Mouse (Mus musculus): ENCODE data around the gene Dcaf10.
"Not testable (repeated sequence)": the region's sequence is repeated elsewhere in the genome, so short reads cannot be mapped to it uniquely, and the experiment has no call there.

Dcaf10 gene

DNA sequence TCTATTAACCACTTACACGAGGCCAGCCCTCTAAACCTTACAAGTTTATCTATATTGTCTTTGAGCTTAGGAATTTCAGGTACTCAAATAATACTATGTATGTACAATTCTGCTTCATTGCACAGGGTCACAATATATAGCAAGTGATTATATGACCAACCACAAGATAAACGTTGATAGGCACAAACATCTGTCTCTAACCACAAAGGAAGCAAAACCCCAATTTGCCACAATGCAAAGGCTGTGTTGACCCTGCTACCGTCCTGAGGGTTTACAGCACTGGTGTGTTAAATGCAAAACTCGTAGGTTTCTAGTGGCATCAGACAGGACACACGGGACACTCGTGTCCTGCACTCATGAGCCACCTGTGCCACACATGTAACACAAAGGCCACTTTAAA is 54.3 kb downstream of the Dcaf10 start:
- DNase-seq, result not testable (repeated sequence)

DNA sequence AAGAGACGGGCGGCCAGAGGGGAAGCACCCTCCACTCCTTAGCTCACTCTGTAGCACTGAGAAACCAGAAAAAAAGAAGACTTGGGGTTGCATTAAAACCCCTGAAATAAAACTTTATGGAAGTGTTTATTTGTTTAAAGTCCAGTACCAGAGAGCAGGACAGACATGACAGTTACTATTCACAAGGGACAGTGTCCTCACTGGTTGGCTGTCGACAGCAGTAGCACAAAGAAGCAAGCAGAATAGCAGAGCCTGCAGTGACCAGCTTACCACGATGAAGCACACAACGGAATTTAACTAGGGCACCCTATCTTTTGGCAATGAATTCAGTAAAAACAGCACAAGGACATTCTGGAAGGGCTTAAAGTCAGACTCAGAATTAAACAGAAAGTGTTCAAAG is 56.4 kb downstream of the Dcaf10 start:
- DNase-seq, result not testable (repeated sequence)

DNA sequence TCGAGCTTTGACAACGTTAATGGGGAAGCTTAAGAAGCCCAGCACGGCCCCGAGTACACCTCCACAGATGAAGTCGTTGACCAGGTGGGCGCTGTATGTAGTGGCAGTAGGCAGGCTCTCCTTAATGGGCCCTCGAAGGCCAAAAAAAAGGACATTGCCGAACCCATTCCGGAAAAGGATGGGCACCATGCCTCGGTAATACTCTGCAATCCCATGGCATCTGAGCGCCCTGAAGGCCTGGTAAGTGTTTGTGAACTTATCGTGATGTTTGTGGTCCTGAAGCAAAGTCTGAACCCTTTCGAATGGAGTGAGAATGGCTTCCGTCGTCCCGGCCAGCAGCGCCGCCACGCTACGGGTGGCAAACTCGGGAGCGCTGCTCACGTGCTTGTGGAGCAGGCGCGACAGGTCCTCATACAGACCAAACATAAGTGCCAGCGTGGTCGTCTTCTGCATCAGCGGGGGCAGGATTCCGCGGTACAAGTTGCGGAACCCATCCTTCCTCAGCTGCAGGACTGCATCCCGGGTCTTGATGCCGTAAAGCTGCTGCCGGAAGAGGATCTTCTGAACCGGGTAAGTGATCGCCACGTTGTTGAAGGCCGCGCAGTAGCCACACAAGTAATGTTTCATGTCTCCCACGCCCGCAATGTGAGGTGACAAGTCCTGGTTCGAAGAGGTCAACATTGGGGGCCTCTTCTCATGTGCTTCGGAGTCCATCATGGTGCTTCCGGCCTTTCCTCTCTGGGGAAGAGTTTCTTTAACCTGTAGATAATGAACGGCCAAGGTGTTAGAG is 57.7 kb downstream of the Dcaf10 start:
- DNase-seq, result no peak

DNA sequence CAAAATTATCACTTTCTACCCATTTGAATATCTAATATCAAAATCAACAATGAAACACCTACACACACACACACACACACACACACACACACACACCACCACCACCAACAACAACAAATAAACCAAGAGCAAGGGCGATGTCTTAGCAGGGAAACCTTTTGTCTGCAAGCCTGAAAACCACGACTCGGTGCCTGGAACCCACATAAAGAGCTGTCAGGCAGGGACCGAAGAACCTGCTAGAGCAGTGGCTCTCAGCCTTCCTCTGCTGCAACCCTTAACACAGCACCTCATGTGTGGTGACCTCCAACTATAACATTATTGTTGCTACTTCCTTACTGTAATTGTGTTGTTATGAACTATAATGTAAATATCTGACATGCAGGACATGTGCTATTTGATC is 60.4 kb downstream of the Dcaf10 start:
- no peak for DNase-seq

DNA sequence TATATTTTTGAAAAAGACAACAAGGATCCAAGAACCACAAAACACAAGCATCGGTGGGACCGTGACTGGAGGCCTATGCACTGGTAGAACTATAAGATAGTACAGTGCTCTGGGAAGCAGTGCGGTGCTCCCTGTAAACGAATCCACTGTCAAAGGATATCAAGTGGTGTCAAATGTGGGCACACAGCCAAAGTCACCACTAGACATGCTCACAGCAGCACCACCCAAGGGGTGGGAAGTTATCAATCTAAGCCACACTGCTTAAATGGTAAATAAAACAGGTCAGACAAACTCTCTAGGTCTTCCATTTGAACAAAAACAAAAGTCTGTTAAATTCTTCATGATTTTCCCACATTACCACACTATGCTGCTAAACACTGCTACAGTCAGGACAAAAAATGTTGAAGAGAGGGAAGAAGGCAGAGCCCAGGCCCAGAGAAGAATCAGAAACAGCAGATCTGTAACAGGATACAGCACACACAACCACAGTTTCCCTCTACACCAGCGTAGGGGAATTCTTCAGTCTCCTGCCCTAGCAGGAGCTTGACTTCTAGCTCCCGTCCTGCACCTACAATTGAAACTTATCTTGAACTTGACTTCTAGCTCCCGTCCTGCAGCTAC is 61.1 kb downstream of the Dcaf10 start:
- no peak for DNase-seq

DNA sequence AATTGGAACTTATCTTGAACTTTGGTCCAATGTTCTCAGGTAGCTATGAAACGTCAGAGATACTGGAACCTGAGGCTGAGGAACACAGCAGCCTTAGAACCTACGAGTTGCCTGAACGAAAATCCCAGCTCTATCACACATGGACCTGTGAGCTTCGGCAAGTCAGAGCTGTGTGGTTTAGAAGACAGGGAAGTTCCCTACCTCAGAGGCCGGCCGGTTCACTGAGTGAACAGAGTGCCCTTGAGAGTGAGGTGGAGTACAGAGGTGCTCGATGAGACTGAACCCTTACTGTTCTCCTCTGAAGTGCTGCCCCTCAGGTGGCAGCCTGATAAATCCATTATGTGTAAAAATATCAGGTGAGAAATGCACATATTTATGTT is 61.6 kb downstream of the Dcaf10 start:
- no peak for DNase-seq

DNA sequence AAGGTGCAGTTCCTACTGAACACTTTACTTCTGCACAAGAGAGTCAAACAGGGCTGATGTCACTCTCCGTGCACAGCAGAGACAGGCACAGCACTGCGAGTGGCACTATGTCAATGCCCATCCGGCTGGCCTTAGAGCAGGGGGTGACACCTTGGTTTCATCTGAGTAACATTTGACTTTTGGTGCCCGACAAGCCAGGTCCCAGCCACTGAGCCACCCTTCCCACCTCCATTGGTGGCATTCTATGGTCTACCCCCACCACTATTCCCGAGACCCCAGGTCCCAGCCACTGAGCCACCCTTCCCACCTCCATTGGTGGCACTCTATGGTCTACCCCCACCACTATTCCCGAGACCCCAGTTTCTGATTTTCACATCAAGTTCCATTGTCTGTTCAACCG is 62.2 kb downstream of the Dcaf10 start:
- DNase-seq, result no peak

DNA sequence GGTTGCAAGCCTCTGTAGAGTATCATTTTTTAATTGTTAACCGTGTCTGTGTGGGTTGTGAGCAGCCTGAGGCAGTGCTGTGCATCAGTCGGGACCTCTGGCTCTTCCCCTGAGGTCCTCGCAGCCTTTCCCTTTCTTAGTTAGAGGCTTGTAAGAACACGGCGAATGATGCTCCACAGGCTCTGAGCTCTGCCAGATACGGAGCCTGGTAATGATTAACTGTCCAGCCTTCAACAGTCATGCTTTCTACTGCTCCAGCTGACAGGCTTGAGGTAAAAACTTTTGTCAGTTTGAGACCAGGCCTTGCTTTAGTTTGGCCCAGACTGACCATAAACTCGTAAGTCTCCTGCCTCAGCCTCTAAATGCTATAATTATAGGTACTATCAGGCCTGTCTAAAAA is 63.4 kb downstream of the Dcaf10 start:
- DNase-seq, result no peak

DNA sequence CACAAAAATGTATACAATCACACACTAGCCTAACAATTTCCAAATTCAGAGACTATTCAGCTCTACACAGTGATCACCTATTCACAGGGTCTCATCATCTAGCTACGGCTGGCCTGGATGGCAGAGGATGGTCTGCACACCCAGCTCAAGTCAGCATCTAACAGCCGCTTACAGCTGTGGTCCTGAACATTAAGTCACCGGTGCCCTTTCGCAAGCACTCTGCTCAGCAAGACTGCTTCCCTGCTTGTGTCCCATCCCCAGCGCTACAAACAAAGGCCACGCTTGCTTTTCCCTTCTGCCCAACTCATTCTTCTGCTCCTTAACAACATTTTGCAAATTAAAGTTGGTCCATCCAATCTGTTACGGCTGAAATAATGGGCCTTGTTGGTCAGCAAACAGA is 64.5 kb downstream of the Dcaf10 start:
- no peak for DNase-seq

DNA sequence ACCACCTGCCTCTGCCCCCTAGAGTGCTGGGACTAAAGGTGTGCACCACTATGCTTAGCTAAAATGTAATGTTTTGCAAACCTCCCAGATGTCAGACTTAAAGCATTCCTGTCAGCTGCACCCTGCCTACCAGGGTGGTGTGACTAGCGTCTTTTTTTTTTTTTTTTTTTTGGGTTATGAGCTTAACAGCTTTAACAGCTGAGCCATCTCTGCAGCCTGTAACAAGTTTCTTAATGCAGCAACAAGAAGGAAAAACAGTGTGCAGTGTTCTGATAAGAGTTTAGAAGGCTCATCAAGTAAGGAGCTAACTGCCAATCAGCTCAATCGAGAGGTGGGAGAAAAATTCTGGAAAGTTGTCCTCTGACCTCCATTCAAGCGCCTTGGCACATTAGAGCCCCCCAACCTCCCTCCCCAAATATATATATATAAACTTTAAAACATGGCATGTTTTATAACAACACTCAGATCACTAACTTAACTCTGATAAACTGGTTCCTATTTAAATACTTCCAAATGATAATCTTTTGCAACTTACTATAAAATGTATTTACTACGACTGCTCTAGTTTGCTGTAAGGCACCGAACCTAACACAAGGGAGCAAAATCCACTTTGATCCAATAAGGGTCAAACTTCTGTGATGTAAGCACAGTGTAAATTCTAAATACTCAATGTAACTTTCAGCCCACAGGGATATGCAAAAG is 65.3 kb downstream of the Dcaf10 start:
- DNase-seq, result no peak

DNA sequence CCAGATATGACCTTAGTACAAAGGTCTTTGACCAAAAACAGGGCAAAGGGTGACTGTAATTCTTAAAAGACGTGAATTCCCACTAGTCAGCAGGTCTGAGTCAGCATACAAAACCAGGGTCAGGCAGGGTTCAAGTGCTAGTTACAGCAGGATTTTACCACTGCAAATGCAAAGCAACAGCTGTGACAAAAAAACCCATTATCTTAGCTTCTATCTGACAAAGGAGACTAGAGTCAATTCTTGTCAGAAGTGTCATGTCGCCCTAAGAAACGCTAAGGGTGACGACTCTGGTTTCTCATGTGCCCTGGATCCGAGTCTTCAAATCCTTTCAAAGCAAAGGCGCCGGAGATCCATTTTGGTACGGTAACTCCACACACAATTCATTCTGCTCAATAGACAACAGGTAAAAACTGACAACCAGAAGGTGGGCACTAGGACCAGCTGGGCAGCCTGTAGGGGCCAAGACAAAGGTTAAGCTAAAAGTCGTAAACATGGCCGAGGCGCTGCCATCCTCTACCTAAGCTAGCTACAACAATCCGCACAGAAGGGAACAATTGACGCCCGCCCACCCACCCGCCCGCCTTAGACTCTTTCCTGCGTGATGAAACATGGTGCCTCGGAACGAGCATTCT is 65.9 kb downstream of the Dcaf10 start:
- no peak for DNase-seq

DNA sequence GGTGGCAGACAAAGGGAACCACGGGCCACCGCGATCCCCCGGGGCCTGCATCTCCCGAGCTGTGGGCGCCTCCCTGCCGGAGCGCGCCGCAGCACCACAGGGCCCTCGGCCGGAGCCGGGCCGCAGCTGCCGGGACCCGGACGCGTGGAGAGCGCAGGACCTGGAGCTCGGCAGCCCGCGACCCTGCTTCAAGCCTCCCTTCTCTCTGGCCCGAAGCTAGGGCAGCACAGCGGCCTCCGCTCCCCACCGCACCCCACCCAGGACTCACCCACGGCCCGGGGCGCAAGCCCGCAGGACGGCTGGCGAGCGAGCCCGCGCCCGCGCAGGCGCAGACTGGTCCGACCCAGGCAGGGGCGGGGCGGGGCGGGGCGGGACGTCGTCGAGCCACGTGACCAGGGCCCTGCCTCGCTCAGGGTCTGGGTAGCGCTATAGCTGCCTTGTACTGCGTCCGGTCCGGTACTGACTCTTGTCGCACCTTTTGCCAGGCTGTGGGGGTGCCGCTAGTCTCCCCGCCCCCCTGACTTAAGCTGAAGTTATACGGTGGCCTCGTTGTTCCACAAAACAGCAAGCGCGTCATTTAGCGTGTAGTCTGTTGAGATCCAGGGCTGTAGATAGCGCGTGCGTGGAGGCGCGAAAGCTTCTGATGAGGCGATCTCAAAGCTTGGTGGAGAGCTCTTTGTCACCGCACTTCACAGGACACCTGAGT is 66.7 kb downstream of the Dcaf10 start, which contains the start of gene Slc25a51:
TSS of gene Slc25a51 (minus strand) at position 340 of the 706 bp plus-strand sequence.
- DNase-seq, result peak; percentile 87

DNA sequence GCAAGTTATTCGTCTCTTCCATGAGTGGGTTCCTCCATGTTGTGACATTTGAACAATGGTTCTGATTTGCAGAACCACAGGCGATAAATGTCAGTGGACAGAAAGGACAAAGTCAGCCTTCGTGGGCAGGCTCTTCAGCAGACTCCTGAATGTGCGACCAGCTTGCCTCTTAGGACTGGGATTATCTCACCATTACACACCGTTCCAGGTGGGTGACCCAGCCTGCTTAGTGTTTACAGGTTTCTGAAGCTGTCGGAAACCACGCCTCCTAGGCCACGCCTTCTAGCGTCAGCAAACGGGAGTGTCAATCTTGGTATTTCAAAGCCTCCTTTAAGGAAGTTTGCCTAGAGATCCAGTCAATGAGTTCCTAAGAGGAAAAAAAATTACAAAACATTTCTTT is 67.4 kb downstream of the Dcaf10 start:
- peak; percentile 89 for DNase-seq

DNA sequence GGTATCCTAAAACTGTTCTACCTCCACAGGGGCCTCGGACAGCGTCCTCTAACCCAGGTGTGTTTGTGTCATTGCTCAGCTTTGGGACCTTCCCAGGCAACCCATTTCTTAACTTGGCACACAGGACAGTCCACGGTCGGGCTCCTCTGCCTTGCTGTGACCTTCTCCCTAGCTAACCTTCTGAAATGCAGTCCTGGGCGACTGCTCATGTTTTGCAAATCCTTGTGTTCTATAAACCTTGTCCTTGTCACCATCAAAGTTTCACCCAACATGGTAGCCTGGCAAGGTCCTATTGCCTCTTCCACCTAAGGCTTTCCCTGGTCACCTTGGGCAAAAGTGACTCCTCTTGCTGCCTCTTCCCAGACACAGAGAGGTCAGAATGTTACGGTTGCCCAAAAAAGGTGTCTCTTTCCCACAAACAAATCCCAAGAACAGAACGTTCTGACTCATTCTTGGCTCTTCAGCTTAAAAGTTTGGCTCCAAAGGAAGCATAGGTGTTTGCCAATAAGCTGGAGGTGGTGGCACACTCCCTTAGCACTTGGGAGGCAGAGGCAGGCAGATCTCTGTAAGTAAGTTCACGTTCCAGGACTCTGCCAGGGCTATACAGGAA is 69.4 kb downstream of the Dcaf10 start:
- no peak for DNase-seq

DNA sequence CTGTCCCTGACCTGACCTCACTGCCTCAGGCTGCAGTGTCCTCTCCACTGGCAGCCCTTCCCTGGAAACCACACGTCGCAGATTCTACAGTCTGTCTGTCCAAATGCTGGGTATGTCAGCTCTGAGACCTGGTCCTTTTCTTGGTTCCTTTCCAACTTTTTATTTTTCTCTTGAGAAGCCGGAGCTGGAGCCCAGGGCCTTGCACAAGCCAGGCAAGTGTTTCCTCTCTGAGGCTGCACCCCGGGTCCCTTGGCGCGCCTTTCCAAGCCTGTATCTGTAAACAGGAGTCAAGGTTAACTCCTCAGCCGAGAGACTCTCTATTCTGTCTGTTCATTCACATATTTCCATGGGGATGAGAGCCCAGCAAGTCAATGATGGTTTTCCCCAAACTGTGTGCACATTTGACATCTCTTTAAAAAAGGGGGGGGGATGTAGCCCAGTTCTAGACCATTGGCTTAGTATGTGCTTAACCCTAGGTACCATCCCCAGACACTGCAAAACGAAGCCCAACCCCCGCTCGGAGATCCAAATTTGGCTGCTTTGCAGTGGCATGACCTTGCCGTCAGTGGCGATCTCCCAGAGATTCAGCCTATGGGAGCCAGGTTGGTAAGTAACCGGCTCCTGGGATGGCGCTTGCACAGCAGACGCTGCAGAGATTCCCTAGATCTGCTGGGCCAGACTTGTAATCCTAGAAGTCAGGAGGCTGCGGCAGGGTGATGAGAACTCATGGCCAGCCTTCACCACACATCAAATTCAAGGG is 70.7 kb downstream of the Dcaf10 start:
- DNase-seq, result no peak

DNA sequence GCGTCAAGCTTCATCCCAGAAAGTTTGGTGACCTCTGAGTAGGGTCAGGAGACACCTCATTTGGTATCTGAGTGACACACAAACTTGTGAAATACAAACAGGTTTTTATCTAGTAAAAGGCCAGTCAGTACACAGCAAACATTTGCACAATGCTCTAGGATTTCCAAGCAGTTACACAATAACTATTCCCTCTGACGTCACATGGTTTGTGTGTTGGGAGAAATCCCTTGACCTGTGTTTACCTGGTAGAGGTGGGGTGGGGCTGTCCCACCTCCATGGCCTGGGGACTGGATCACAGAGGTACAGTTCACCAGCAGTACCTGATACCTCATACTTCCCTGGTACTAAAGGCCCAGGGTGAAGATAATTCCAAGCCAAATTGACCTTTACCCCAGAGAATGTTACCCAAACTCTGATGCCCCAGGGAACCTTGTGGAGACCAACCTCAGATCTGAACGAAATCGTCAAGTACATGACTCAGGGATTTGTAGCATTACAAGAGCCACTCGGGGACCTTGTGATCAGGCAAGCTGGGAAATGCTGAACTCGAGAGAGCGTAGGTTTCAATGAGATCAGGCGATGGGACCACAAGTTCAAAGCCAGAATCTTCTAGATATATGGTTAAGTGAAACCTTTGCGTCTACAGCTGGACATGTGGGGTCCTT is 71.9 kb downstream of the Dcaf10 start:
- DNase-seq, result no peak

DNA sequence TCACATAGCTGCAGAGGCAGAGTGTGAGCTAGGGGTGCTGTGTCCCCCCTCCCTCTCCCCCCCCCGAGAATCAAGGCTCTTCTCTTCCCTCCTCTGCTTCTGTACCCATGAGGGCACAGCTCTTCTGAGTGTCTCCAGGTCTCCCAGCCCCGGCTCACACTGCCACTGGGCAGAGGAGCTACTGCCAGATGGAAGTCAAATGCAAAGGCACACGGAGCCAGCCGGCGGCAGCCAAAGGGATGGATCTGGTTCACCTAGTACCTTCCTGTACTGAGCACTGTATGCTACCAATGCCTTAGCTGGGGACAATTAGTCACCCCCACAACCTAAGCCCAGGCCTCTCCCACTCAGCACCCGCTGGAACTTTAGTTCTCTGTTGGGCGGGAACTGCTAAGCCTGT is 74.4 kb downstream of the Dcaf10 start:
- no peak for DNase-seq

DNA sequence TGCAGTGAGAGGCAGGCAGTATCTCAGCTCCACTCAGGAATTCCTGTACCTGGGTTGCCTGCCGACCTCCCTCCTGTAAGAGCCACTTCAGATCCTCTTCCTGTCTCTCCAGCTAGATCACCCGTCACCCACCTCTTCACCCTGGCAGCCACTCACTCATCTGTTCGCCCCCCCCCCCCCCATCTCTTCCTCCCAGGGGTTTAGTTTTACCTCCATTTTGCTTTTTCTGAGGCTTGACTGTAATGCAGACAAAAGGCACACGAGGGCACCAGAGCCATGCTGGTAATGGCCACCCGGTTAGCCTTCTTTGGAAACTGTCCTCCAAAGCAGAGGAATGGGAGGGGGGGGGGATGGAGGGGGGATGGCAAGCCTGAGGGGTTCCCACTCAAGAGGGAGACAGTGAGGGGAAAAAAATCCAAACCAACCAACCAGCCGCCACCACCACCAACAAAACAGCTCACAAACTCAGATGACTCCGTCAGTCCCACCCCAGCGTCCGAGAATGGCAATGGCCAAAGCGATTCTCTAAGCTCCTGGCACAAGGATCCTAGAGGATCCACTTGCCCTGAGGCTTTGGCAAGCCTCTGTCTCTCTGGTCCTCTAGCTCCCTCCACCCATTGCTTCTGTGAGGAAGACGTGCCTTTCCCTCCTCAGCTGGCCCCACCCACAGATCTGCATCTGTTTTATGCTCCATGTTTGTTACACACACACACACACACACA is 76.5 kb downstream of the Dcaf10 start:
- DNase-seq, result peak; percentile 74

DNA sequence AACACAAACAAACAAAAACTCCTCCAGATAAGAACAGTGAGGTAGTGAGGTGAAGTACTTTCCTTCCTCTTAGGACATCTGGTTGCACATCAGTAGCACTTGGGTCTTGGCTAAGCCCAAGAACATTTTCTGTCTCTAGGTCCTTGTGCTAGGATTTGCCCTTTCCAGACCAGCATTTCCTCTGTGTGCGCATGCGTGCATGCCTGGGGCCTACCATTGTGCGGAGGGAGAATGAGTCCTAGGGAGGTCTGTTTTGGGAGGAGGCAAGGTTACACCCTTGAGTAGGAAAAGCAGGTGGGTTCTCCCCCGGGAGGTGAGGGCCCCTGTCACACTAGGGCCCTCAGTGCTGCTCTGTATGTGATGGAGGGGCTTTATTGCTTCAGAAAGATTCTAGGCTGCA is 77.2 kb downstream of the Dcaf10 start:
- no peak for DNase-seq

DNA sequence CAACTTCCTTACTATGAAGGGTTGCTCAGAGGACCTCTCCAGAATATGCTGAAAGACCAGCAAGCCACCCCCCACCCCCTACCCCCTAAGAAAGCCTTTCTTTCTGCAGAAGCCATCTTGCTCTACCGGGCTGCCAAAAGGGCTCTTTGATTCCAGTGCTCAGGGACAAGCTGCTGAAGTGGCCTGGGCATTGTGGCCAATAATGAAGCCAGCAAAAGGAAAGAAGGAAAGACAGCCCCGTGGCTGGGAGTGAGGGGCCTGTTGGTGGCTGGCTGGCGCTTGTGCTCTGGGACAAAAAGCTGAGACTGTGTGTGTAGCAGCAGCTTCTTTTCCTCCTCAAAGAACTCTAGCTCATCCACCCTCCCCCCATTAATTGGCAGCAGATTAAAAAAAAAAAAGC is 78.8 kb downstream of the Dcaf10 start:
- no peak for DNase-seq
